Mouse (Mus musculus) heart, adult 2 months (tissue): ENCODE data around the gene Sp4. TPM values are rescaled to one million over a fixed set of nuclear protein-coding genes. Genes with fewer than 3 reads are reported as not detected.

ENCODE experiments used
- DNase-seq, 2 experiments: peaks; one replicate each; pipeline ENCODE4 v3.0.0; 2021
- H3K27ac ChIP-seq: fragments of 200-600 bp; 2 replicates; pipeline ENCODE4 v1.8.1; 2022
- H3K27me3 ChIP-seq: fragments of 200-500 bp; 2 replicates; pipeline ENCODE4 v1.6.1; 2012; ENCODE audit warnings: mild to moderate bottlenecking, low read length, inconsistent platforms, mixed read lengths; ENCODE audit not compliant: control insufficient read depth, insufficient read depth
- H3K36me3 ChIP-seq: fragments of 200-500 bp; 2 replicates; pipeline ENCODE4 v1.6.1; 2012; ENCODE audit warnings: low read length, inconsistent platforms; ENCODE audit not compliant: control insufficient read depth, insufficient read depth
- H3K4me1 ChIP-seq: fragments of 200-500 bp; 2 replicates; pipeline ENCODE4 v1.6.1; 2011; ENCODE audit warnings: low read length; ENCODE audit not compliant: control insufficient read depth, insufficient read depth
- H3K4me3 ChIP-seq: fragments of 200-600 bp; 2 replicates; pipeline ENCODE4 v1.8.1; 2022
- H3K79me2 ChIP-seq: fragments of 200-500 bp; replicated peaks from 2 replicates; pipeline ENCODE4 v1.6.1; 2012; ENCODE audit warnings: mild to moderate bottlenecking, inconsistent platforms, low read length, moderate library complexity, mixed read lengths; ENCODE audit not compliant: control insufficient read depth, insufficient read depth
- H3K9ac ChIP-seq: fragments of 200-500 bp; 2 replicates; pipeline ENCODE4 v1.6.1; 2012; ENCODE audit warnings: low read depth, mild to moderate bottlenecking, control low read depth, inconsistent platforms, low read length, mixed read lengths
- CTCF ChIP-seq: fragments of 200-600 bp; IDR thresholded peaks from 2 replicates; pipeline ENCODE4 v1.8.1; 2022; ENCODE audit warnings: antibody characterized with exemption, mild to moderate bottlenecking, moderate library complexity
- EP300 ChIP-seq: fragments of 200-500 bp; IDR thresholded peaks from 2 replicates; pipeline ENCODE4 v1.6.1; 2011; ENCODE audit warnings: low read depth, low read length, control low read depth; ENCODE audit not compliant: insufficient read depth
- POLR2A ChIP-seq: fragments of 200-500 bp; IDR thresholded peaks from 2 replicates; pipeline ENCODE4 v1.6.1; 2011; ENCODE audit warnings: mild to moderate bottlenecking, low read depth, low read length, control low read depth; ENCODE audit not compliant: insufficient read depth
- WGBS: fragments of 180-500 bp; shearing (Covaris S2); methylation state at CpG from one replicate; pipeline ENCODE4 v1.1.7; 2018; 5-methylcytosine and 5-hydroxymethylcytosine counted together
- intact Hi-C: fragments of 180-260 bp; cut with DNase I; formaldehyde crosslinking; loops from one replicate; pipeline ENCODE4 v1.15.1; 2025
- polyA plus RNA-seq: library from polyadenylated mRNA; depleted of rRNA; stranded (reverse); fragments of >200 nt; gene quantifications from 2 replicates; pipeline ENCODE4 v1.2.3, GENCODE M21; 2012
- total RNA-seq, 2 experiments: library from RNA; stranded (reverse); gene quantifications; 2 replicates each; pipeline ENCODE4 v1.2.3; 2021

The Sp4 gene
- total and polyA plus RNA-seq, 3 experiments: 4.4 to 12.0 (median 9.5) TPM

DNA sequence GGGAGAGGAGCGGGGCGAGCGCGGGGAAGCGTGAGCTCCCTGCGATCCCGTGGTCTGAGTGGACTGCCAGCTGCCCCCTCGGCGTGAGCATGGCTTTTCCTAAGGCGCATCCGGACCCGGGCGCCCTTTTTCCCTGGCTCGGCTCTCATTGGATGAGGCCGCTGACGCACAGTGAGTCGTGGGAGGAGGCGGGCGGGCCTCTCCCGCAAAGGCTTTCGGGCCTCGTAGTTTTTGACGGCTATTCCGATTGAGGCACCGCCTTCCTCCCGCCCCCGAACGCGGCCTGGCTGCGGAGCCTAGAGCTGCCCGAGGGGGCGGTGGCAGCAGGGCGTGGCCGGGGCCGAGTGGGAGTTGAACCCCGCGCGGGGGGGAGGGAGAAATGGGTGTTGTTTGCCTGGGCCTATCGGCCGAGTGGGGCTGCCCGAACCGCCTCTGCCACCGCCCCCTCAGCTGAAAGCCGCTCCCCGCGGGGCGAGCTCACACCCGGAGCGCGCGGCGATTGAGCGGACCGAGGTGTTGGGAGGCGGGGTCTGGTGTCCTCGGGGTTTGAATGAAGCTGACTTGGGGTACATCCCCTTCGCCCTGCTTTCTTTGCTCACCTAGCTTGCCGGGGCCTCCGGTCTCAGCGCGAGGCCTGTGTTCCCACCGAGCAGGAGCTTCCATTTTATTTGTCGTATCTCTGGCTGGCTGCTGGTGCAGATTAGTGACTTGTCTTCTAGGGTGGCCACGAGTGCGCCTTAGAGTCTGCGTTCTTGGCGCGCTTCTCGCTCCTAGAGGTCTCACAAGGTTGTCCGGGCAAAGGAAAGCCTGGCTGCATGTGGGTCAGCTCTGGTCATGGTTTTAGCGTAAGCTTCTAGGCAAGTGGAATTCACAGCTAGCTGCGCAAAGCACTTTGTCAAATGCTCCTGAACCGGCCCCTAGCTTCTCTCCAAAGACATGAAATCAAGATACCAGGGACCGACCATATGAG is 911 bp upstream of the Sp4 start:
- intact Hi-C loops: loop anchor here (10.0 kb wide), 1 partner anchor 543 kb away; the partner anchor contains the start of gene Sp8
- Histone ChIP-seq H3K27me3 (no peaks in the 10 kb centered on the region), H3K4me1 (peaks cover 7% of the 10 kb centered on the region), H3K9ac (peak overlapping the region; percentile 74), H3K27ac (peak overlapping the region; percentile 95), H3K79me2 (no peaks in the 10 kb centered on the region), H3K4me3 (peak overlapping the region; percentile 79), H3K36me3 (peaks cover 2% of the 10 kb centered on the region; the same call in 1 of the 2 replicates)
- under 1% methylated on average over 74 of the region's 74 CpGs for WGBS
- DNase-seq: peak; percentile 100
- peak; percentile 67 for TF ChIP-seq CTCF
- peak; percentile 45; the same call in 1 of the 2 replicates for TF ChIP-seq POLR2A
- TF ChIP-seq EP300: 0 out of 2 replicates have a peak, but pooled peaks have one; percentile 20

GRCm38 (mm10) chr12:118300754-118301071 is 527 bp downstream of the Sp4 start:
- WGBS: 1% methylated on average over 13 of the region's 13 CpGs
- TF ChIP-seq EP300 (no peak), POLR2A (0 out of 2 replicates have a peak, but pooled peaks have one; percentile 6)

DNA sequence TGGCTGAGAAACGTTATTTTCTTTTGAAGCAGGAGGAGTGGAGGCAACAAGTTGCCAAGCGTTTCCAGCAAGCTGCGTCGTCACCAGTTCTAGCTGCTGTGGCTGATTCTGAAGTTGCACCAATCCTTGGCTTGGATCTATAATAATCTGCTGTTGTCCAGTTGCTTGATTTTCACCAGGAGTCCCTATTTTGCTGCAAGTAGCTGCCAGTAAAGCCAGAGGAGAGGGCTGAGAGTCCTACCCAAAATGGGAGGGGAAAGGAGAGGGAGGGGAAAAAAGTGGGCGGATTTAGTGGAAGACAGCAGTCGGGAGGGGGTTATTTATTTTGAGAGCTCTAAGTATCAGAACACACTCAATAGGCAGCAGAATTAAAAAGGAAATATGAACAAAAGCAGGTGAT is 1.3 kb downstream of the Sp4 start:
- intact Hi-C loops: loop anchor here (10.0 kb wide), 1 partner anchor 545 kb away; the partner anchor contains the start of gene Sp8
- peaks cover 7% of the 10 kb centered on the region for H3K36me3 ChIP-seq
- peak overlapping the region; percentile 92; the same call in 1 of the 2 replicates for H3K27ac ChIP-seq
- no peak overlapping the region; the same call in 1 of the 2 replicates for H3K9ac ChIP-seq
- H3K79me2 ChIP-seq: no peaks in the 10 kb centered on the region
- H3K4me1 ChIP-seq: peaks cover 9% of the 10 kb centered on the region
- no peak overlapping the region; the same call in none of the 2 replicates for H3K4me3 ChIP-seq
- peak; percentile 51 to 72 for DNase-seq
- WGBS: 34% methylated on average over 6 of the region's 6 CpGs
- TF ChIP-seq POLR2A: no peak
- TF ChIP-seq EP300: no peak
- no peak for TF ChIP-seq CTCF
- no peaks in the 10 kb centered on the region for H3K27me3 ChIP-seq

More at GRCm38 (mm10) chr12:118300754-118301071, 527 bp downstream of the Sp4 start:
- Histone ChIP-seq H3K79me2 (no peaks in the 10 kb centered on the region), H3K27ac (peak overlapping the region; percentile 92), H3K27me3 (no peaks in the 10 kb centered on the region), H3K4me1 (peaks cover 9% of the 10 kb centered on the region), H3K9ac (peak overlapping the region; percentile 69), H3K4me3 (peak overlapping the region; percentile 58), H3K36me3 (peaks cover 7% of the 10 kb centered on the region)
- intact Hi-C loops: loop anchor here (10.0 kb wide), 1 partner anchor 544 kb away; the partner anchor contains the start of gene Sp8
- no peak for DNase-seq

- Histone ChIP-seq H3K27ac (no peak overlapping the region), H3K9ac (no peak overlapping the region), H3K4me1 (peaks cover 9% of the 10 kb centered on the region), H3K27me3 (no peaks in the 10 kb centered on the region), H3K79me2 (no peaks in the 10 kb centered on the region), H3K36me3 (peaks cover 7% of the 10 kb centered on the region), H3K4me3 (no peak overlapping the region)
- TF ChIP-seq POLR2A (no peak), CTCF (no peak), EP300 (no peak)
- DNase-seq: no peak
- WGBS: 87% methylated on average over 9 of the region's 9 CpGs
- intact Hi-C loops: no loop called here
Observed at GRCm38 (mm10) chr12:118299172-118299571, 2.1 kb downstream of the Sp4 start.

DNA sequence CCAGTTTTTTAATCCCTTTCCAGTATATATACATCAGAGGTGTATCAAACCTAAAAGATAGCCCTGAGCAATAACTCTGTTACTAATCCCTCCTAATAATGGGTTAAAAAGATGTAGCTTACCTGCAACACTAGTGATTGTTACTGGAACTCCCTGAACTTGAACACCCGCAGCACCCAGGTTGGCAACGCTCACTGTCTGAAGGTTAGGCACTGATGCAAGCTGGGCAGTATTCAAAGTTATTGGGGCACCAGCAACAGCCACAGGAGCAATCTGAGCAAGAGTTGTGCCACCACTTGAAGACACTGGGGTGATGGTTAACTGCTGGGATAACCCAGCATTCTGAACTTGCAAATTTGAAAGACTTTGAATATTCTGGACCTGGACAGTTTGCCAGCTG is 2.7 kb downstream of the Sp4 start:
- DNase-seq: no peak
- no peak overlapping the region for H3K27ac ChIP-seq
- WGBS: 83% methylated on average over 2 of the region's 2 CpGs
- no peaks in the 10 kb centered on the region for H3K79me2 ChIP-seq
- intact Hi-C loops: no loop called here
- no peak overlapping the region for H3K9ac ChIP-seq
- H3K27me3 ChIP-seq: no peaks in the 10 kb centered on the region
- peaks cover 7% of the 10 kb centered on the region for H3K36me3 ChIP-seq
- H3K4me1 ChIP-seq: peaks cover 9% of the 10 kb centered on the region
- TF ChIP-seq EP300 (no peak), CTCF (no peak), POLR2A (no peak)
- H3K4me3 ChIP-seq: no peak overlapping the region

DNA sequence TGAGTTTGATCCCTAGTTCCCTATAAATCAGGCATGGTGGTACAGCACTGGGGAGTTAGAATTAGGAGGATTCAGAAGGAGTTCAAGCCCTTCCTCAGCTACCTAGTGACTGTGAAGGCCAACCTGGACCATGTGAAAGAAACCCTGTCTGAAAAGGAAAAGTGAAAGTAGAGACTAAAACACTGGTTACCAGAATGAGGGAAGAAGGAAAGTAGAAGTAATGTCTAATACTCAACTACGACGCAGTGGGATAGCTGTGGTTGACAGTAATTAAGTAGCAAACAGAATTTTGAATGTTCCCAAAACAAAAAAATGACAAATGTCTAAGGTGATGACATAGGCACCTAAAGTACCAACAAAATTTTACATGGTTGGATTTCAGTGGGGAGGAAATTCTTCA is 5.0 kb downstream of the Sp4 start:
- 76% methylated on average over 2 of the region's 2 CpGs for WGBS
- Histone ChIP-seq H3K9ac (no peak overlapping the region), H3K4me1 (peaks cover 9% of the 10 kb centered on the region), H3K79me2 (no peaks in the 10 kb centered on the region; the same call in 1 of the 2 replicates), H3K36me3 (peaks cover 7% of the 10 kb centered on the region), H3K4me3 (no peak overlapping the region), H3K27ac (no peak overlapping the region), H3K27me3 (no peaks in the 10 kb centered on the region)
- intact Hi-C loops: no loop called here
- DNase-seq: no peak
- no peak for TF ChIP-seq EP300
